Mouse (Mus musculus) kidney, adult 2 months (tissue): ENCODE data around the gene Nudt17.

ENCODE experiments used
- CTCF ChIP-seq: fragments of 200-500 bp; conservative IDR thresholded peaks from 2 replicates; pipeline ENCODE4 v1.5.1; 2011; ENCODE audit warnings: low read depth, mild to moderate bottlenecking, control low read depth, low read length, moderate library complexity, mixed read lengths; ENCODE audit not compliant: insufficient read depth, insufficient read length
- POLR2A ChIP-seq: fragments of 200-500 bp; IDR thresholded peaks from one replicate; pipeline ENCODE4 v1.6.1; 2011; ENCODE audit warnings: low read depth, low read length, control low read depth

DNA sequence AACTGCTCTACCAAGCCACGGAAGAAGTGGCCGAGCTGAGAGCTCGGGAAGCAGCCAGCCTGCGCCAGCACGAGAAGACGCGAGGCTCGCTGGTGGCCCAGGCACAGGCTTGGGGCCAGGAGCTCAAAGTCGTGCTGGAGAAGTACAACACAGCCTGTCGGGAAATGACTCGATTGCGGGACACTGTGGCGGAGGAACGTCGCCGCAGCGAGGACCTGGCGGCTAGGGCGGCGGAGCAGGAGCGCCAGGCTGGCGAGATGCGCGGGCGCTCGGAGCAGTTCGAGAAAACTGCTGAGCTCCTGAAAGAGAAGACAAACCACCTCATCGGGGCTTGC lies 23.6 kb downstream of the Nudt17 start:
- TF ChIP-seq CTCF (no peak), POLR2A (no peak)
